Mouse (Mus musculus): ENCODE measurements at regions not wholly inside any gene's neighbourhood (a gene's known extent, or its start where the extent isn't known, plus 50 kb on each side); places are given as distances from the start of the nearest gene placed in this dataset.
"Not testable (repeated sequence)": the region's sequence is repeated elsewhere in the genome, so short reads cannot be mapped to it uniquely, and the experiment has no call there.

GRCm38 (mm10) chr10:27761402-27761801 is 141.8 kb upstream of the Lama2 start:
- DNase-seq (ENCODE audit: low spot score in 2 of 2) = peak; percentile 6 to 16

- peak; percentile 23 to 49 for DNase-seq (ENCODE audit: low spot score in 2 of 2)
Observed at GRCm38 (mm10) chr10:27802368-27802767, 182.8 kb upstream of the Lama2 start.

- DNase-seq (ENCODE audit: low spot score in 2 of 2) = no peak
Observed at GRCm38 (mm10) chr10:27809539-27809938, 190.0 kb upstream of the Lama2 start.

- DNase-seq (ENCODE audit: low spot score in 2 of 2) = not testable (repeated sequence)
Observed at GRCm38 (mm10) chr10:27825671-27826070, 206.1 kb upstream of the Lama2 start.

GRCm38 (mm10) chr10:27828346-27828745 is 208.8 kb upstream of the Lama2 start:
- no peak for DNase-seq (ENCODE audit: low spot score in 2 of 2)

GRCm38 (mm10) chr10:27838666-27839065 is 219.1 kb upstream of the Lama2 start:
- DNase-seq (ENCODE audit: low spot score in 2 of 2) = no peak

GRCm38 (mm10) chr10:27841042-27841709 is 221.6 kb upstream of the Lama2 start:
- peak in 1 of 2 experiments; percentile 5 for DNase-seq (ENCODE audit: low spot score in 2 of 2)

GRCm38 (mm10) chr10:27843010-27843409 is 223.5 kb upstream of the Lama2 start:
- no peak for DNase-seq (ENCODE audit: low spot score in 2 of 2)

GRCm38 (mm10) chr10:27863625-27864024 is 211.0 kb upstream of the Ptprk start:
- DNase-seq (ENCODE audit: low spot score in 2 of 2) = no peak

GRCm38 (mm10) chr10:27880867-27881266 is 193.8 kb upstream of the Ptprk start:
- no peak for DNase-seq (ENCODE audit: low spot score in 2 of 2)

- DNase-seq (ENCODE audit: low spot score in 2 of 2) = no peak
Observed at GRCm38 (mm10) chr10:27891778-27892512, 182.7 kb upstream of the Ptprk start.

- no peak for DNase-seq (ENCODE audit: low spot score in 2 of 2)
Observed at GRCm38 (mm10) chr10:27916406-27916805, 158.2 kb upstream of the Ptprk start.

- DNase-seq (ENCODE audit: low spot score in 2 of 2) = no peak
Observed at GRCm38 (mm10) chr10:27927266-27927665, 147.4 kb upstream of the Ptprk start.

GRCm38 (mm10) chr10:27942136-27942535 is 132.5 kb upstream of the Ptprk start:
- peak in 1 of 2 experiments; percentile 7 for DNase-seq (ENCODE audit: low spot score in 2 of 2)

GRCm38 (mm10) chr10:27949127-27949526 is 125.5 kb upstream of the Ptprk start:
- no peak for DNase-seq (ENCODE audit: low spot score in 2 of 2)

- DNase-seq (ENCODE audit: low spot score in 2 of 2) = no peak
Observed at GRCm38 (mm10) chr10:27968202-27968601, 106.4 kb upstream of the Ptprk start.

- no peak for DNase-seq (ENCODE audit: low spot score in 2 of 2)
Observed at GRCm38 (mm10) chr10:27984047-27984446, 90.6 kb upstream of the Ptprk start.

GRCm38 (mm10) chr10:27985068-27985467 is 89.6 kb upstream of the Ptprk start:
- no peak for DNase-seq (ENCODE audit: low spot score in 2 of 2)

GRCm38 (mm10) chr10:27987026-27987425 is 87.6 kb upstream of the Ptprk start:
- DNase-seq (ENCODE audit: low spot score in 2 of 2) = no peak

GRCm38 (mm10) chr10:27988066-27988465 is 86.6 kb upstream of the Ptprk start:
- DNase-seq (ENCODE audit: low spot score in 2 of 2) = no peak

GRCm38 (mm10) chr10:27990359-27991056 is 84.1 kb upstream of the Ptprk start:
- DNase-seq (ENCODE audit: low spot score in 2 of 2) = no peak

GRCm38 (mm10) chr10:27991057-27991365 is 83.6 kb upstream of the Ptprk start:
- DNase-seq (ENCODE audit: low spot score in 2 of 2) = peak; percentile 2 to 6

Measured in right cerebral cortex, adult 2 months (tissue).